Mouse (Mus musculus): ENCODE measurements at regions not wholly inside any gene's neighbourhood (a gene's known extent, or its start where the extent isn't known, plus 50 kb on each side); places are given as distances from the start of the nearest gene placed in this dataset.
"Not testable (repeated sequence)": the region's sequence is repeated elsewhere in the genome, so short reads cannot be mapped to it uniquely, and the experiment has no call there.

DNA sequence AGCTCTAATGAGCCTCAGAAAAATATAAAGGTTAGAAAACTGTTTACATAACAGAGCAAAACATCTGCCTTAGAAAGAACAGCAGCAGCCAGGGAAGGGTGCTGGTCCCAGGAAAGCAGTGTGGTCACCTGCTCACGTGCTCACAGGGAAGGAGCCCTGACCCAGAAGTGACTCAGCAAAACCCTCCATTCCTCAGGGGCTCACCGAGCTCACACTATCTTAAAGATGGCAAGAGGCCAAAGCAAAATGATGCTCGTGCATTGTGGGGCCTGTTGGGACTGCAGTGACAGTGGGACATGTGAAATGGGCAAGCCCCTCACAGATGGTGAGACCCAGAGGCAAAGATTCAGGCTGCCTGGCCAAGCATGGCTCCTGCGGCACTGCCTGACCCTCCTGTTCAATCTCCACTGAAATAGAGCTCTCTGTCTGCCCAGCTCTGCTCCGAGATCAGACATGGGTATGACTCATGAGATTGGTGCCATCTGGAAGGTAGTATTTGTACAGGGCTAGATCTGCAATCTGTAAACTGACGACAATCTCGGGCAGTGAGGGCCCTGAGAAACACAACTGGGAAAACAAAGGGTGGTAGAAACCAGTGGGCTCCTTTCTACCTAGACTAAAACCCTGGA lies 138.4 kb downstream of the Tcp10c start:
- DNase-seq, result not testable (repeated sequence)

DNA sequence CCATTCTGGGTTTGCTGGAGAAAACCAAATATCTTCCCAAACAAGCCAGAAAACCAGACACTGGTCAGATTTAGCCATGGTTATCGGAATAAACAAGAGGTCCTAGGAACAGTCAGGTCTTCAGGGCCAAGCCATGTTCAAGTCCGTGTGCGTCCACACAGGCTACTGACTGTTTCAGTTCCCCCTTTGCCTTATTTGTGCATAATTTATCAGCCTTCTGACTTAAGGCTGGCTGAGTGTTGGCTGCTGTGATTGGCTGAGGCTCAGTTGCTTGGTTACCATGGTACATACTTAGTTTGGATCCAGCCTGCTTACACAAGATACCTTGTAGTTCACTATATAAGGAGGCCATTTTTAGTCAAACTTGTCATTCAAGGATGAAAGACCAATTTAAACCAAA lies 139.5 kb downstream of the Tcp10c start:
- not testable (repeated sequence) for DNase-seq

DNA sequence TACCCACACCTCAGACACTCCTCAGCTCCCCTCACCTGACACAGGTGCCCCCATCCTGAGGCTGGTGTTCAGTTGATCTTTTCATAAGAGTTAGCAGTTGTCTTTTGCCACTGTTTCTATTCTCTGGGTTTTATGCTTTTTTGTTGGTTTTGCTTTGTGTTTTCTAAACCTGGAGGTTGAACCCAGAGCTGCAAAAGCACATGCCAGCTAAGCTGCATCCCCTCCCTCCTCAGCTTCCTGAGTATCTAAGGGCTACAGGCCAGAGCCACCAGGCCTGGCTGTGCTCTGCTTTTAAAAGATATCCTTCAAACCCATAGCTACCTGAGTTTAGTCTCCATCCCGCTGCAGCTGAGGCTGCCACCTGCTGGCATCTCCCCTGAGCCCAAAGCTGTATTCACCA lies 140.1 kb downstream of the Tcp10c start:
- not testable (repeated sequence) for DNase-seq

DNA sequence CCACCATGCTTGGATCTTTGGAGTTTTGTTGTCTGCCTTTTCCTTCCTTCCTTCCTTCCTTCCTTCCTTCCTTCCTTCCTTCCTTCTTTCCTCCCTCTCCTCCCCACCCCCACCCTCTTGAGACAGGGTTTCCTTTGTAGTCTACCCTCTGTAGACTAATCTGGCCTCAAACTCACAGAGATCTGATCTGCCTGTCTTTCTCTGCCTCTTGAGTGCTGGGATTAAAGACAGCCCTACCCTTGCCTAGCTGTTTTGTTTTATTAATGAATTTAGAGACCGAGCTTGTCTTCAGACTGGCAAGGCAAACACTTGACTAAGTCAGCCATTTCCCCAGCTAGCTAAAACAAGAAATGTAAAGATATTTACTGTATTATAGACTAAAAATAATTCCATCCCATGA lies 150.0 kb downstream of the Tcp10c start:
- not testable (repeated sequence) for DNase-seq

DNA sequence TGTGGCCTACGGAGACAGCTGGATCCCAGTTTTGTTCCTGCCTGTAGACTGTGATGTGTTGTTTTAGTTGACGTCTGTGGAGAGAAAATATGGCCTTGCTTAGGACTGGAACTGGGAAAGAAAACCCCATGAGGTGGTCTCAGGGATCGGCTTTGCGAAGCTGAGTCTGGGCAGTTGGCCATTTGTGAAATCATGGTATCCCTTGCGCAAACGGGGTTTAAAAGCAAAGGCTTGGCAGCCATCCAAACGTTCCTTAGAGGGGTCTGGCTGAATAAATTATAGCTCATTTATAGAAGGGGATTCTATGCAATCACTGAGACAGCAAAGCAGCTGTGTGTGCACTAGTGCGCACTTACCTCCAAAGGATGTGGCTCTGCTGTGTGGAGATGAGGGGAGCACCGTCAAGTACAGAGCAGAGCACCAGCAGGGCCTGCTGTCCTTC lies 150.5 kb downstream of the Tcp10c start:
- DNase-seq, result not testable (repeated sequence)

DNA sequence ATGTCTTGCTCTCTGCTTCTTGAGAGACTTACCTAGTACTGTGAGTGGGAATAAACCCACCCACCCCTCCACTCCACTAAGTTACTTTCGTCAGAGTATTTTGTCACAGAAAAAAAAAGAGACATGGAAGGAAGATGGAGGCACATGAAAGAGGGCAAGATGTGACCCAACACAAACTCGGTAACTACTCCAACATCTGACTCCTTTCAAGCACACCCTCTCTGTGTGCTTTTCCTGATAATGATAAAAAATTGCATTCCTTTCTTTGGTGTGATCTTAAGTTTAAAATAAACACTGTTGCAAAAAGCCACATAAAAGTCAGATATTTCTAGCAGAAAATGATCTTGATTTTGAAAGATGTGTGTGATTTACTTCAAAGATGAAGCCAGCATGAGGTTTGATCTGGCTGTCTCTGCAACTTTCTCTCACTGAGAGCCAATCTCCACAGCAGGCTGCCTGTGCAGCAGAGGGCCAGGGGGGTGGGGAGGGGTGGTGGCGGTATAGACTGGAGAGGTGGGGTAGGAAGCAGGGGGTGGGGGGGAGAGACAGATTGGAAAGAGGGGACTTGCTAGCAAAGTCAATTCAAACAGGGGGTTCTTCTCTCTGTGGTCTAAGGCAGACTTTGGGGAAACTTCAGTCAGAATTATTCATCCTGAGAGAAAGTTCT lies 153.2 kb downstream of the Tcp10c start:
- not testable (repeated sequence) for DNase-seq

DNA sequence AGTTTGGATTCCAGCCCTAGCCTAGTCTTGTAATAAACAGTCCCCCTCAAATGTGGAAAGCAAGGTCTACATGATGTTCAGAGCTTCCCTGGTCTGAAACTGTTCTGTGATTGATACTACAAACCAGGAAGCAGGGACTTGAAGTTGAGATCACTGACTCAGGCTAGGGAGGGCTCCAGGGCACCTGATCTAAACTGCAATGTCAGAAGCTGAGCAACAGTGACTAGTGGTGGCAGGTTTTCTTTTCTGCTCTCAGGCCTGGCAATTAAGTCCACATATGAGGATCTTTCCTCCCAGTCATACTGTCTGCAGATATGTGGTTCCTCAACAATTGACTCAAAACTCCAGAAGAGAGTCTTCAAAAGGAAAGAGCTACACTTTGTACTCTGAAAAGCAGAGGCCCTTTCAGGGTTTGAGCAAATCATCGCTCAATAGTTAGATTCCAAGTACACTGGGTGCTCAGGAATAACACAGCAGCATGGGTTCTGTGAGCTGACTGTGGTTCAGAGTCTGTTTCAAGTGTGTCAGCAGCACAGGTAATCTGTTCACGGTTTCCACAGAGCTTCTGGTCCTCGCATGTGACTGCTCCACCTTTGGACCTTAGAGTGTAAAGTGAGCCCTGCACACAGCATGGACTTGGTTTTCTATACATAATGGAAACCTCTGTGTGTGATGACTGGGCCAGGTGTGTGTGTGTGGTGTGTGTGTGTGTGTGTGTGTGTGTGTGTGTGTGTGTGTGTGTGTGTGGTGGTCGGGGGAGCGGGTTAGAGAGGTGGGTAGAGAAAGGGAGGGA lies 165.2 kb downstream of the Tcp10c start:
- not testable (repeated sequence) for DNase-seq

DNA sequence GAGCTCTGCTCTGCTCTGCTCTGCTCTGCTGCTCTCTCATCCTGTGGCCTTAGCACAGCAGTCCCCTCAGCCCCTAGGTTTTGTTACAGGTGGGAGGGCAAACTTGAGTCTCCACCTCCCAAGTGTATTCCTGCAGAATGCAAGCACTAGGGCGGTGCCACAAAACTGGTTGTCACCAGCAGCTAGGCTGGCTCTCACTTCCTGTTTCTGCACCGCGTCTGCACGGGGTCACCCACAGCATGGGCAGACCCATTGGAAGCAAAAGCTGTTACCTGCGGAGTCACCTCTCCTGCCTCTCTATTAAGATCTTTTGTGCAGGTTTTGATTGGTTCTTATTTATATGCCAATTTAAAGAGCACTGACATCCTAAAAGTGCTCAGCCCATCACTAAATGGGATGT lies 178.2 kb downstream of the Tcp10c start:
- DNase-seq, result not testable (repeated sequence)

DNA sequence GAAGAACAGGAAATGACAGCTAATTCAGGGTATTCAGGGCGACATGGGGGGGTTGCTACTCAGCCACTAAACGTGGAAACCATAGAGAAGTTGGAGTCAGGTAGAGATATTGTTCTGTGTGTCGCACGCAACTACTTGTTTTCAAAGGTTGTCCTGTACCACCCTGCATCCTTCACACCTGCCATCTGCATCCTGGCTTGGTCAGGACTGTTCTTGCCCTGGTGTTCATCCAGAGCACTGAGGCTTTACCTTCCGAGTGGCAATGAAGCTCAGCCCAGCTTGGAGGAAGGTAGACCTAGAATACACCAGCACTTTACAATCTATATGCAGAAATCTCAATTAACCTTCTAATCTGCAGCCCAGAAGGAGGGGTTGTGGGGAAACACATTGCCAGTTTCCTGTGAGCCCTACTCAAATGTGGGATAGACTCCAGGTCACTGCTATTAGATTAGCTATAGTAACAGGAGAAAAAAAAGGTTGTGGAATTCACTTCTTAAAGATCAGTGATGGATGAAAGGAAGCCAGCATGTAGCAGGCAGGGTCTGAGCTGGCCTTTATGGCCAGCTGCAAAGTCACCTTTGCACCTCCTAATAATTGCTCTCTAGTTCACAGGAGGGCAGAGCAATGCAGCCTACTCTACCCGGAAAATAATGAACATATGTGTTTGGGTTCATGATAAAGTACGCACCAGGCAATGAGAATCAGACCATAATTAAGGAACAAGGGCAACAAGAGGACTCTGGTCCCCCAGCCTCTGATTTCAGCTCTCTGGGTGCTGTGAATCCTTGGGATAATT lies 186.3 kb downstream of the Tcp10c start:
- no peak for DNase-seq

DNA sequence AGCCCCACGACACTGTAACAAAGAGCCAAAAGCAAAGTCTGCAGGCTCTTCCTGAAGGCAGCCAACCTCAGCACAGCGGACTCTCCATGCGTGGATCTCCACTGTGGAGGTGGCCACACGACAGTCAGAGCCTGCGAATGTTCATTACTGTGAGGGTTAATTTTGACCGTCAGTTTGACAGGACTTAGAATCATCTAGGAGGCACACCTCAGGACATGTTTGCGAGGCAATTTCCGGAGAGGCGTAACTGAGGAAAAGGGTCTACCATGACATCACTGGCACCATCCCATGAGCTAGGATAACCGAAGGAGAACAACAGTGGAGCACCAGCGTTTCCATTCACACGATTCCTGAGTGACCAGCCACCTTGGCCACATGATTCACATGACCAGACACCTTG lies 186.9 kb downstream of the Tcp10c start:
- no peak for DNase-seq

DNA sequence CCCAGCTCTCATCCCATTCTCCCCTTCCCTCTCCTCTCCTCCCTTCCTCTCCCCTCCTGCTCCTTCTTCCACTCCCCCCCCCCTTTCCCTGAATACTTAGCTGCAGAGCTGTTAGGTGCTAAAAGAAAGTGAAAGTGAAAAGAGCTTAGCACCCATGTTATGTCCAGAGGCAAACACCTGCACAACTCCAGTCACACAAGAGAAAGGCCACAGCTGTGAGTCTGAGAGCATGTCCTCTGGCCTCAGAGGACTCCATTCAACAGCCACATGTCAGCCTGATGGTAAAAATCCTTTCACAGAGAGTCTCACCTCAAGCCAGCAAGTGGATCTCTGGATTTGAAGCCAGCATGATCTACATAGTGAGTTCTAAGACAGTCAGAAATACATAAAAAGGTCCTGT lies 187.9 kb downstream of the Tcp10c start:
- DNase-seq, result no peak

DNA sequence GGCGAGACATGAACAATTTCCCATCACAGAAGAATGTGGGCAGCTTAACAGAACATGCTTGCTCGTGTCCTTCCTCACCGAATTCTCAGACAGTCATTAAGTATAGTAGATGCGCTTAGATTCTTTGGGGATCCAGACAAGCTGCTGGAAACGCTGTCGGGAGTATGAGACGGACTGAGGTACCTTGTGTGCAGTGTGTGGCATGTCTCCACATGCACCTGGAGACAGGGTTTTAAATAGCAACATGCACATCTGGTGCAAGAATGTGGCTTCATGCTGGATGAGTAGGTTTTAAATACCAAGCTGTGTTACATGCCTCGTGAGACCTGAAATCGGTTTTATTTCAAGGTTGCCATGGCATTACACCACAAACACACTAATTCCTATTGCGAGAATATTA lies 188.5 kb downstream of the Tcp10c start:
- no peak for DNase-seq

DNA sequence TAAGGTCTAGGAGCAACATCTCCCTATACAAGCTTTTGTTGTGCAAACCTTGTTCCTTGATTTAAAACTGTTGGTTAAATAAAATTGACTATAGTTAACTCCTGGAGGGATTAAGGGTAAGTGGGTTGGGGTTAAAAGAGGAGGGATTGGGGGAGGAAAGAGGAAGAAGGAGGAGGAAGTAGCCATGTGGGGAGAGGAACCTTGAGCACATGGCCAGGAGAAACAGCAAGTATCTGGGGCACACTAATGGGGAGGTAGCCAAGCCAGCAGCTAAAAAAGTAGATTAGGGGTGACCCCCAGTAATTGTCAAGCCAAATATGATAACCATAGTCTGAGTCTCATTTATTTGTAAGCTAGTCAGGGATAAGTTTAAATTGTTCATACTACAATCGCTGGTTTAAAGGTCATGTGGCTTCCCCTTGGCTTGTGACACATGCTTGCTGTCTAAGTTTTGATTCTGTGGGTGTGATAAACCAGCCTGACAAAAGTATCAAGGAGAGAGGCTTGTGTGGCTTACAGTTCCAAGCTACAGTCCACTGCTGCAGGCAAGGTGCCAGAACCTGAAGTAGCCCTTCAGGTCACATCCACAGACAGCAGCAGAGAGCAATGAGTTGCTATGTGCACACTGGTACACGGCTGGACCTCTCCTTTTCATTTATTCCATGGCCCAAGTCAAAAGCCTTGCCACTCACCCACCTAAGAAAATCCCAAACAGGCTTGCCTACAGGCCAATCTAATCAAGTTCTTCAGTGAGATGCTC lies 189.8 kb downstream of the Tcp10c start:
- DNase-seq, result no peak

DNA sequence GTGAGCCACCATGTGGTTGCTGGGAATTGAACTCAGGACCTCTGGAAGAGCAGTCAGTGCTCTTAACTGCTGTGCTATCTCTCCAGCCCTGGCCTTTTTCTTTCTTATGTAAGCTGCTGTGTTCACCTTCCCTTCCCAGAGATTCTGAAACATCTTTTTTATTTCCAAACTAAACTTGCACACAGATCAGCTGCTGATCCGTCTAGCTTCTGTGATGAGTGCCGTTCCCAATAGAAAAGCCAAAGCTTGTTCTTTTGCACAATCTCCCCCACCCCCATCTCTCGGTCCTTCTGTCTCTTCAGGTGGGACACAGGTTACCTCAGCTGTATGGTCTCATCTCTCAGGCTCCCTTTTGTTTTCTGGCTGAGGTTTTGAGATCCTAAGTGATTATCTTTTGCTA lies 191.9 kb downstream of the Tcp10c start:
- no peak for DNase-seq

DNA sequence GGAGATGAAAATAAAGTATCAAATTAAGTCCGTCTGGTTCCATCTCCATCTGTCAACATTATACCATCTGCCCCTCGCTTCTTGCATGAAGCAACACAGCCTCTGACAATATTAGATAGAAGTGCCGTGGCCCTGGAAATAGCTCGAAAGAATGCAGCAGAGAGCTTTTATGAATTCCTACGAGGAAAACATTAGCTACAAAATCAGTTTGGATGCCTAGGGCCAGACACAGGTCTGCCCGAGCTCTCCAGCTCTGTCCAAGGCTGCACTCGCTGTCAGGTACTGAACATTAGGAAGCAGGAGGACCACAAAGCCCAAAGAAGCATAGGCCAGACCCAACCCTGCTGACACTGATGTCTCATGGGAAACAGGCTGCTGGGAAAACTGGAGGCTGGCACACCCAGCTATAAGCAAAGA lies 192.3 kb downstream of the Tcp10c start:
- DNase-seq, result peak; percentile 28

DNA sequence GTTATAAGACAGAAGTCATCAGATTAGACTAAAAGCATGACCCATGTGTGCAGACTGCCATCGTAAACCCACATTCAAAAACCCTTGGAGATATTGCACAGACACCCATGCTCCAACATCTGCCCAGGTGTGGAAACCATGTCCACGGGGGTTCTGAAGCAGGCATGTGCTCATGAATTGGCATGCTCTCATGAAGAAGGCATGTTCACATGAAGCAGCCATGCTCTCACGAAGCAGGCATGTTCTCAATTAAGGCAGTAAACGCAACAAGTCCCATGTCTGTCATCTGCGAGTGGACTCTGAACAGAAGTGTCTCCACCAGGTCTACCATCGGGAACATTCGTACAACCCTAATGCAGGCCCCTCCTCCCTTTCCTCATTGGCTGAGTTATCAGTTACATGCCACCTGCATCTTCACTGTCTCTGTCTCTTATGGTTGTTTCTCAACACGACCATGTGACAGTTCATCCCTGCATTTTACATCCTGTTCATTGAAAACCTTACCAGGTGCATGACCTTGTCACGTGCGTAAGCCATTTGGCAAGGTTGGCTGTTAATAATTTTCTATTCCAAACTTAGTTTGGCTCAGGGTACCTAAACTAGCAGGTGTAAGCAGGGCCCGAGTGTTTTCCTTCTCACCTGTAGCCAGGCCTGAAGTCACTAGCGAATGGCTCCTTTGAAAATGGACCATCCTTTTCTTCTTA lies 193.4 kb downstream of the Tcp10c start:
- DNase-seq, result no peak

DNA sequence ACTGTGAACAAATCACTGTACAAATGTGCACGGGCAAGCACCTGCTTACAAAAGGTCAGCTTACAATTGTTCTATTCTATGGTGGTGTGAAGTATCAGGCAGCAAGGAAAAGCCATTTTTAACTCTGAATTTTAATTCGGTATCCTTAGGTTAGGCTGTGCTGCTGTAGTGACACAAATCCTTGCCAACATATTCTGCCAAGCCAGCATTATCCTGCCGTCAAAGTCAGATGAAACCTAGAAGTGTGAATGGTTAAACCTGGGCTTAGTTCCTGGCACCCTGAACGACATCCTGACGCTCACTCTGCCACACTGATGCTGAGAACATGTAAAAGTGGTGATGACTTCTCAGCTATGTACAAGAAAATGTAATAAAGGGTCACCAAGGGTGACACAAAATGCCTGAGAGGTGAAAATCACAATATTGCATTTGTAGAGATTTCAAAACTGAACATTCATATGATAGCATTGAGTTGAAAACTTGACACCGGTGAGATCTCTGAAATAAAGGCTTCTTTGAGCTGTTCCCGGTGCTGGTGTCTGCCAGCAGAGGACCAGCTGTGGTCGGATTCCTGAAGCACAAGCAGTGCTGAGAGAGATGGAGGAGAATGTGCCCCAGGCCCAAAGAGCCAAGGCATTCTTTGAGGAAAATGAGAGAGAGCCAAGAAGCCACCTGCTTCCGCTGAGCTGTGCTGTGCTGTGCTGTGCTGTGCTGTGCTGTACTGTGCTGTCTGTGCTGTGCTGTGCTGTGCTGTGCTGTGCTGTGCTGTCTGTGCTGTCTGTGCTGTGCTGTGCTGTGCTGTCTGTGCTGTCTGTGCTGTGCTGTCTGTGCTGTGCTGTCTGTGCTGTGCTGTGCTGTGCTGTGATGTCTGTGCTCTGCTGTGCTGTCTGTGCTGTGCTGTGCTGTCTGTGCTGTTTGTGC lies 195.9 kb downstream of the Tcp10c start:
- no peak for DNase-seq

DNA sequence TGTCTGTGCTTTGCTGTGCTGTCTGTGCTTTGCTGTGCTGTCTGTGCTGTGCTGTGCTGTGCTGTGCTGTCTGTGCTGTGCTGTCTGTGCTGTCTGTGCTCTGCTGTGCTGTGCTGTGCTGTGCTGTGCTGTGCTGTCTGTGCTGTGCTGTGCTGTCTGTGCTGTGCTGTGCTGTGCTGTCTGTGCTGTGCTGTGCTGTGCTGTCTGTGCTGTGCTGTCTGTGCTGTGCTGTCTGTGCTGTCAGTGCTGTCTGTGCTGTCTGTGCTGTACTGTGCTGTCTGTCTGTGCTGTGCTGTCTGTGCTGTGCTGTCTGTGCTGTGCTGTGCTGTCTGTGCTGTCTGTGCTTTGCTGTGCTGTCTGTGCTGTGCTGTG lies 196.5 kb downstream of the Tcp10c start:
- not testable (repeated sequence) for DNase-seq

DNA sequence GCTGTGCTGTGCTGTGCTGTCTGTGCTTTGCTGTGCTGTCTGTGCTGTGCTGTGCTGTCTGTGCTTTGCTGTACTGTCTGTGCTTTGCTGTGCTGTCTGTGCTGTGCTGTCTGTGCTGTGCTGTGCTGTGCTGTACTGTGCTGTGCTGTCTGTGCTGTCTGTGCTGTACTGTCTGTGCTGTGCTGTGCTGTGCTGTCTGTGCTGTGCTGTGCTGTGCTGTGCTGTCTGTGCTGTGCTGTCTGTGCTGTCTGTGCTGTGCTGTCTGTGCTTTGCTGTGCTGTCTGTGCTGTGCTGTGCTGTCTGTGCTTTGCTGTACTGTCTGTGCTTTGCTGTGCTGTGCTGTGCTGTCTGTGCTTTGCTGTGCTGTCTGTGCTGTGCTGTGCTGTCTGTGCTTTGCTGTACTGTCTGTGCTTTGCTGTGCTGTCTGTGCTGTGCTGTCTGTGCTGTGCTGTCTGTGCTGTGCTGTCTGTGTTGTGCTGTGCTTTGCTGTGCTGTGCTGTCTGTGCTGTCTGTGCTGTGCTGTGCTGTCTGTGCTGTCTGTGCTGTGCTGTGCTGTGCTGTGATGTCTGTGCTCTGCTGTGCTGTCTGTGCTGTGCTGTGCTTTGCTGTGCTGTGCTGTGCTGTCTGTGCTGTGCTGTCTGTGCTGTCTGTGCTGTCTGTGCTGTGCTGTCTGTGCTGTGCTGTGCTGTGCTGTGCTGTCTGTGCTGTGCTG lies 197.5 kb downstream of the Tcp10c start:
- not testable (repeated sequence) for DNase-seq

DNA sequence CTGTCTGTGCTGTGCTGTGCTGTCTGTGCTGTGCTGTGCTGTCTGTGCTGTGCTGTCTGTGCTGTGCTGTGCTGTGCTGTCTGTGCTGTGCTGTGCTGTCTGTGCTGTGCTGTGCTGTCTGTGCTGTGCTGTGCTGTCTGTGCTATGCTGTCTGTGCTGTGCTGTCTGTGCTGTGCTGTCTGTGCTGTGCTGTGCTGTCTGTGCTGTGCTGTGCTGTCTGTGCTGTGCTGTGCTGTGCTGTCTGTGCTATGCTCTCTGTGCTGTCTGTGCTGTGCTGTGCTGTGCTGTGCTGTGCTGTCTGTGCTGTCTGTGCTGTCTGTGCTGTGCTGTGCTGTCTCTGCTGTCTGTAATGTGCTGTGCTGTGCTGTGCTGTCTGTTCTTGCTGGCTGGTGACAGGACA lies 198.5 kb downstream of the Tcp10c start:
- not testable (repeated sequence) for DNase-seq
